Mouse (Mus musculus) megakaryocyte, embryonic 14.5 days (primary cell): ENCODE data around the gene Obsl1.

Experiments
- FLI1 ChIP-seq: IDR thresholded peaks from 2 replicates; pipeline ENCODE4 v1.6.1; 2012; ENCODE audit warnings: low read length, inconsistent platforms, mixed read lengths
- GATA1 ChIP-seq: IDR thresholded peaks from 3 replicates; pipeline ENCODE4 v1.6.1; 2012; ENCODE audit warnings: mixed read lengths, low read length, inconsistent platforms, borderline replicate concordance

DNA sequence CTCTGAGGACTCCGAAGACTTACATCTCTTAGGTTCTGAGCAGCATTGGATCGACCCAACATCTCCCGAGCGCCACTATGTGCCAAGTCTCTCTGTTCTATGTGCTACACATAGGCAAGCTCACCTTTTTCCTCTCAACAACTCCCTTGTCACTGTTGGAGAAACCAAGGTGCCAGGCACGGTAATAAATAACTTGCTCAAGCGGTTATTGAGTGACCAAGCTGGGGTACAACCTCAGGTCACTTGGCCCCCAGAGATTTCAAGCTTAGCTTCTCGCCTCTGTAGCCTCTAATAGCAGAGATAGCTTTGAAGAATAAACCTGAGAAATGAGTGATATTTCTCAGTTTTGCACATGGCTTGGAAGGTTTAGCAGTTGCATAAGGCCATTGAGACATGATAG, 35.2 kb upstream of the Obsl1 start:
- TF ChIP-seq GATA1 (no peak), FLI1 (no peak)
